Mouse (Mus musculus) heart, postnatal 0 days (tissue): ENCODE results near the gene Otulinl. TPM values are rescaled to one million over a fixed set of nuclear protein-coding genes. Genes with fewer than 3 reads are reported as not detected.

Source experiments
- ATAC-seq: fragments of 200-750 bp; cut with Nextera tagmentation; 2 replicates; pipeline ENCODE4 v1.8.0; 2017; ENCODE audit warnings: low read depth, moderate number of reproducible peaks, moderate library complexity; ENCODE audit not compliant: insufficient read depth
- DNase-seq: peaks from one replicate; pipeline ENCODE4 v3.0.0-alpha.2; 2016; ENCODE audit warnings: low spot score
- H3K27ac ChIP-seq: fragments of 300-500 bp; sonication (generic); 2 replicates; pipeline ENCODE4 v1.5.1; 2014; ENCODE audit warnings: low read depth, mild to moderate bottlenecking
- H3K27me3 ChIP-seq: fragments of 300-500 bp; sonication (generic); 2 replicates; pipeline ENCODE4 v1.6.1; 2014; ENCODE audit warnings: low read length, mixed read lengths; ENCODE audit not compliant: control insufficient read depth, insufficient read depth
- H3K36me3 ChIP-seq: fragments of 300-500 bp; sonication (generic); replicated peaks from 2 replicates; pipeline ENCODE4 v1.6.1; 2014; ENCODE audit warnings: low read length, mixed read lengths; ENCODE audit not compliant: control insufficient read depth, insufficient read depth
- H3K4me1 ChIP-seq: fragments of 300-500 bp; sonication (generic); 2 replicates; pipeline ENCODE4 v1.6.1; 2014; ENCODE audit warnings: antibody characterized with exemption; ENCODE audit not compliant: control insufficient read depth, insufficient read depth
- H3K4me2 ChIP-seq: fragments of 300-500 bp; sonication (generic); 2 replicates; pipeline ENCODE4 v1.6.1; 2014; ENCODE audit warnings: low read depth, mild to moderate bottlenecking, low read length, moderate library complexity
- H3K4me3 ChIP-seq: fragments of 300-500 bp; sonication (generic); 2 replicates; pipeline ENCODE4 v1.5.1; 2014; ENCODE audit warnings: low read depth, low read length
- H3K9ac ChIP-seq: fragments of 300-500 bp; sonication (generic); replicated peaks from 2 replicates; pipeline ENCODE4 v1.6.1; 2014; ENCODE audit warnings: low read depth, low read length, mixed read lengths
- H3K9me3 ChIP-seq: fragments of 300-500 bp; sonication (generic); replicated peaks from 2 replicates; pipeline ENCODE4 v1.6.1; 2016; ENCODE audit warnings: low read length; ENCODE audit not compliant: control insufficient read depth
- CTCF ChIP-seq: IDR thresholded peaks from 2 replicates; pipeline ENCODE4 v1.5.1; 2016; ENCODE audit warnings: antibody characterized with exemption, control low read depth, low read depth
- EP300 ChIP-seq: IDR thresholded peaks from 2 replicates; pipeline ENCODE4 v1.6.1; 2016; ENCODE audit warnings: antibody characterized with exemption, low read depth
- WGBS: fragments of 180-500 bp; shearing (Covaris S2); extraction: QIAGEN DNeasy Blood & Tissue Kit; methylation state at CpG from one replicate; pipeline ENCODE4 v1.1.7; 2014; 5-methylcytosine and 5-hydroxymethylcytosine counted together
- polyA plus RNA-seq: library from polyadenylated mRNA; unstranded; fragments of >200 nt; fragmentation: Nextera tagmentation; extraction: Ambion mirVana; gene quantifications from 2 replicates; pipeline ENCODE4 v1.2.1, GENCODE M21; 2015
- total RNA-seq: library from RNA; depleted of rRNA; stranded (reverse); fragments of >200 nt; gene quantifications from 2 replicates; pipeline ENCODE4 v1.2.3, GENCODE M21; 2014; ENCODE audit warnings: low replicate concordance

Gene Otulinl
- total and polyA plus RNA-seq, 2 experiments from 2014 or later: 3.2 to 15.3 TPM

DNA sequence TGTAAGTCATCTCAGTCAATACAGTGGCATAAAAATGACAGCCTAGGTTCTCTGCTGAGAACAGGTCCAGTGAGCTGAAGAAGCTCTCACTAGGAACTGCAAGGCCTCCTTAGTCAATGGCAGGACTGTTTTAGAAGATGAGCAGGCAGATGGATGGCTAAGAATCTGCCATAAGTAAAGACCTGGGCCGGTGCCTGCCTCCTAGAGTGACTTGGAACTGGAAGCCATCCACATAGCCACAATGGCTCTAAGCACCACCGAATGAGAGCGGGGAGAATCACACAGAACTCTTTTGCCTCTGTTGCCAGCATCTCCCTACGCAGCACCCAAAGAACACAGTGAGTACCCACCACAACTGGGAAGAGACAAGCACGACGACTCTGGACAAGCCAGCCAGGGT lies 3.6 kb downstream of the Otulinl start:
- Histone ChIP-seq H3K27me3 (0 out of 2 replicates have a peak, but pooled peaks cover 4% of the 10 kb centered on the region), H3K36me3 (no peaks in the 10 kb centered on the region), H3K9me3 (no peaks in the 10 kb centered on the region), H3K4me1 (peaks cover 4% of the 10 kb centered on the region), H3K4me2 (no peak overlapping the region), H3K9ac (no peak overlapping the region), H3K27ac (no peak overlapping the region), H3K4me3 (no peak overlapping the region)
- 89% methylated on average over 6 of the region's 6 CpGs for WGBS
- ATAC-seq (no peak), DNase-seq (no peak)
- TF ChIP-seq CTCF (no peak), EP300 (no peak)

- 0 out of 2 replicates have a peak, but pooled peaks cover 4% of the 10 kb centered on the region for H3K27me3 ChIP-seq
- H3K9me3 ChIP-seq: no peaks in the 10 kb centered on the region
- H3K4me1 ChIP-seq: no peaks in the 10 kb centered on the region; the same call in 1 of the 2 replicates
- TF ChIP-seq CTCF: no peak
- TF ChIP-seq EP300: no peak
- H3K4me2 ChIP-seq: no peak overlapping the region
- H3K4me3 ChIP-seq: no peak overlapping the region
- DNase-seq (no peak), ATAC-seq (no peak)
- 44% methylated on average over 9 of the region's 9 CpGs for WGBS
- H3K27ac ChIP-seq: no peak overlapping the region
- H3K9ac ChIP-seq: no peak overlapping the region
- H3K36me3 ChIP-seq: no peaks in the 10 kb centered on the region
These were observed 5.2 kb downstream of the Otulinl start for GRCm38 (mm10) chr15:27676211-27676610.

- H3K27me3 ChIP-seq: no peaks in the 10 kb centered on the region
- no peaks in the 10 kb centered on the region for H3K9me3 ChIP-seq
- no peaks in the 10 kb centered on the region for H3K36me3 ChIP-seq
- WGBS: 83% methylated on average over 7 of the region's 7 CpGs
- no peak for DNase-seq
- no peak for ATAC-seq
- no peak overlapping the region for H3K9ac ChIP-seq
- no peak overlapping the region for H3K27ac ChIP-seq
- no peak overlapping the region for H3K4me3 ChIP-seq
- no peaks in the 10 kb centered on the region for H3K4me1 ChIP-seq
- no peak for TF ChIP-seq EP300
- no peak for TF ChIP-seq CTCF
- H3K4me2 ChIP-seq: no peak overlapping the region
These were observed 6.3 kb downstream of the Otulinl start for GRCm38 (mm10) chr15:27675122-27675521.

GRCm38 (mm10) chr15:27674041-27674440 lies 7.3 kb downstream of the Otulinl start:
- no peak overlapping the region for H3K27ac ChIP-seq

DNA sequence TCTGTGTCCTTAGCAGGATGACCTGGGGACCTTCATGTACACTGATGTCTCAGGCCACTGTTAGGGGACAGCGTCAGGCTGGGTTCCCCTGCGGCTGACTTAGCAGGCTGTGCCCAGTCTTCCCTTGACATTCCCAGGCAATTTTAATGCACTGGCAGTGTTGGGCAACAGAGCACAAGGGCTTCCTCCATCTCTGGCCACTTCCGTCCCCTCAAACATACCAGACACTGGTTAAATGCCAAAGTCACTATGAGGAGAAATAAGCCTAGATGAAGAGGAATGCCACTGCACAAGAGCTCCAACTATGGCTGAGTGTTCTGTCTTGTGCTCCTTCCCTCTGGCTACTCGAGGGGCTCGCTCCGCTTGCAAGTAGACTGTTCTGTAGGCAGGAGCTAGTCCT lies 8.2 kb downstream of the Otulinl start:
- no peaks in the 10 kb centered on the region for H3K4me1 ChIP-seq
- 76% methylated on average over 6 of the region's 6 CpGs for WGBS
- TF ChIP-seq CTCF (no peak), EP300 (no peak)
- no peak overlapping the region for H3K9ac ChIP-seq
- ATAC-seq (no peak), DNase-seq (no peak)
- no peak overlapping the region for H3K4me2 ChIP-seq
- no peaks in the 10 kb centered on the region for H3K36me3 ChIP-seq
- no peaks in the 10 kb centered on the region for H3K27me3 ChIP-seq
- H3K4me3 ChIP-seq: no peak overlapping the region
- H3K9me3 ChIP-seq: no peaks in the 10 kb centered on the region
- H3K27ac ChIP-seq: no peak overlapping the region

More at GRCm38 (mm10) chr15:27674041-27674440, 7.3 kb downstream of the Otulinl start:
- Histone ChIP-seq H3K4me1 (no peaks in the 10 kb centered on the region), H3K9me3 (no peaks in the 10 kb centered on the region), H3K4me3 (no peak overlapping the region), H3K9ac (no peak overlapping the region), H3K27me3 (no peaks in the 10 kb centered on the region), H3K4me2 (no peak overlapping the region), H3K36me3 (no peaks in the 10 kb centered on the region)
- ATAC-seq (no peak; the same call in 1 of the 2 replicates), DNase-seq (no peak)
- no peak for TF ChIP-seq EP300
- TF ChIP-seq CTCF: no peak
- 77% methylated on average over 6 of the region's 6 CpGs for WGBS

GRCm38 (mm10) chr15:27672259-27672658 lies 9.1 kb downstream of the Otulinl start:
- ATAC-seq (no peak), DNase-seq (no peak)
- Histone ChIP-seq H3K9me3 (no peaks in the 10 kb centered on the region), H3K9ac (no peak overlapping the region), H3K4me1 (no peaks in the 10 kb centered on the region), H3K4me3 (no peak overlapping the region), H3K4me2 (no peak overlapping the region), H3K27me3 (no peaks in the 10 kb centered on the region), H3K27ac (no peak overlapping the region), H3K36me3 (no peaks in the 10 kb centered on the region)
- WGBS: 77% methylated on average over 8 of the region's 8 CpGs
- no peak for TF ChIP-seq EP300
- TF ChIP-seq CTCF: no peak
